Mouse (Mus musculus): ENCODE data around the gene 6820408C15Rik.

The 6820408C15Rik gene

GRCm38 (mm10) chr2:152472434-152472833 is 57.0 kb downstream of the 6820408C15Rik start:
- DNase-seq, result no peak

DNA sequence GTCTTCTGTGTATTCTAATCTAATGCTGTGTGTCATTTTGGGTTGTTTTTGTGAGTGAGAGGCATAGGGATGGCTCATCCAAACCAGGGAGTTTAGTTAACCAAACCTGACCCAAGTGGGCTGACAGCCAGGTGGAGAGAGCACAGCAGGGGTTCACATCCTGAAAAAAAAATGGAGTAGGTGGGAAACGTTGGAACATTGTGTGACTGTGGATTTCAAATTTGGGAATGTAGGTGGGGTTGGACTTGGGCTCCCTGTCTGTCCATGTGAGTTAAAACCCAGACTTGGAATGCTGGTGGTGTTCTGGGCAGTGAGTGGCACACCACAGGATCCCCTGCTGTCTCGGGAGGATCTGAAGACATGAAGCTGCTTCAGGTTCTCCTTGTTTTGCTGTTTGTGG is 61.4 kb downstream of the 6820408C15Rik start, which contains the start of gene Defb20:
Gene Defb20 (plus strand): TSS at position 301 of the 400 bp plus-strand sequence.
- DNase-seq, result no peak

- DNase-seq, result no peak
Observed at GRCm38 (mm10) chr2:152480881-152481280, 65.5 kb downstream of the 6820408C15Rik start.

- DNase-seq, result no peak
Observed at GRCm38 (mm10) chr2:152481726-152482125, 66.3 kb downstream of the 6820408C15Rik start.

DNA sequence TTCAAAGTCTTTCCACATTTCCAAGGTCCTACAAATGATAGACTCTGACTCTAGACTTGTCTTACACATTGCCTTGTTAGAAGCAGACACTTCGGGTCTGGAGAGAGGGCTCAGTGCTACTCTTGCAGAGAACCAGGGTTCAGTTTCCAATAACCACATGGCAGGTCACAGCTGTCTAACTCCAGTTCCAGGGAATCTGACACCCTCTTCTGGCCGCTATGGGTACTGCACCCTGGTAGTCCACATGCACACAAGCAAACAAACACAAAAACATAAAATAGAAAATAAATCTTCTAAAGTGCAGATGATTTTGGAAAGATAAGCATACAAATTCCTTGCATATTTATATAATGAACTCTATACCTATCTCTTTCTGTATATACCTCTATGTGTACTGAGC is 71.6 kb downstream of the 6820408C15Rik start:
- DNase-seq, result no peak

DNA sequence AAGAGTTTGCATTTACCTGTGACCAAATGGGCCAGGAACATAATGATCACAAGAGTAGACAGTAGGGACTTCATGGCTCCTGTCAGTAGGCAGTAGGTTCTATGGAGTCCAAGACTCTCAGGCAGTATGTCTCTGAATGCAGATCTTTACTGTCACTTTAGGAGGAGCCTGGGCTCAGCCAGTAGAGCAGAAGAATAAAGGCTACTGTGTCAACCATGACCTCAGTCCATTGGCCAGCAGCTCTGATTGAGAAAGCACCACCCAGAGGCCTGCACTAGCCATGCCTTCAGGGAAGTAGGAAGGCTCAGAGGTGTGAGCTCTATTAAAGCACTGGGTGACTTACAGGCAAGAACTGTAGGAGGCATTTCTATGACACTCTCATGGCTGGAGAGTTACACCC is 74.7 kb downstream of the 6820408C15Rik start, which contains the start of gene Defb22:
Gene Defb22 (minus strand): TSS at position 101 of the 400 bp plus-strand sequence.
- no peak for DNase-seq

DNA sequence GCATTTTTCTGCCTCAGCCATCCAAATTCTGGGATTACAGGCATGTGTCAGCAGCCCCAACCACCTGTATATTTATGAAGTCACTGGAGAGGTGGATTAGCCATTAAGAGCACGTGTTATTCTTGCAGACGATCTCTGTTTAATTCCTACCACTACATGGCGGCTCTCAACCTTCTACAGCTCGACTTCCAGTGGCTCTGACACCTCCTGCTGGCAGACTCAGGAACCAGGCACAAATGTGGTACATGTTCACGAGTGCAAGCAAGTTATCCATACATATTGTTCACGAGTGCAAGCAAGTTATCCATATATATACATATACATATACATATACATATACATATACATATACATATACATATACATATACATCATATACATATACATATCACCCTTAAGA is 77.8 kb downstream of the 6820408C15Rik start:
- DNase-seq, result no peak

Measured in cerebellum, adult 9-11 months (tissue).